Mouse (Mus musculus): ENCODE data around the gene Rhof. TPM values are rescaled to one million over a fixed set of nuclear protein-coding genes. Genes with fewer than 3 reads are reported as not detected.

The Rhof gene
- polyA plus RNA-seq, 1 experiment from 2014 or later: 2.5 TPM

DNA sequence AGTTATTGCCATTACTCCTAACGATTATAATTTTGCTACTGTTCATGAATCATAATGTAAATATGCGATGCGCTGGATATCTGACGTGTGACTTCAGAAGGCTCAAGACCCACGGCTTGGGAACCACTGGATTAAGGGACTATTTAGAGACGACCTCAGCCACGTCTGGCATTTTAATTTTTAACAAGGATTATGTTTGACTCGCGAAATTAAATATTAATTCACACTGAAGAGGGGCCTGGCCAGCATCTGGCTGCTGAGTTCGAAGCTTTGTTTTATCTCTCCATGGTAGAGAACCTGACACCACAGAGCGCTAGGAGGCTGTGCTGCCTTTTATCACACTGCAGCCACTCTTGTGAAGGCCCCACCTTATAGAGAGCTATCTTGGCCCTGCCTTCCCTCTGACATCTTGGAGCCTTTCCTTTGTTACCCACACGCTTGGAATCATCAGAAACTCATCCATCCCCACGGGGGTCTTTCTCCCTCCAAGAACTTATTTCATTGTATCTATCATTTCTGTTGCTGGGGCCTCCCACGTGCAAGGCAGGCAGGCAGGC, 39.3 kb downstream of the Rhof start:
- Histone ChIP-seq H3K27me3 (ENCODE audit: insufficient read depth, low read length) (no peaks in the 10 kb centered on the region), H3K4me2 (no peak overlapping the region; the same call in 1 of the 2 replicates), H3K27ac (ENCODE audit: low read depth) (peak overlapping the region; percentile 9; the same call in 1 of the 2 replicates), H3K36me3 (ENCODE audit: insufficient read depth) (no peaks in the 10 kb centered on the region), H3K4me3 (ENCODE audit: low read depth, low read length) (no peak overlapping the region), H3K9me3 (ENCODE audit: low read depth, low read length) (no peaks in the 10 kb centered on the region), H3K4me1 (ENCODE audit: insufficient read depth) (no peaks in the 10 kb centered on the region; the same call in 1 of the 2 replicates), H3K9ac (no peak overlapping the region)
- TF ChIP-seq CTCF (IDR thresholded peaks at IDR 0.05; ENCODE audit: low read depth): no peak
- DNase-seq (no peak), ATAC-seq (ENCODE audit: insufficient read depth) (no peak)
- 67% methylated on average over 14 of the region's 14 CpGs for WGBS

GRCm38 (mm10) chr5:123090560-123091306, 41.8 kb downstream of the Rhof start:
- Histone ChIP-seq H3K9me3 (ENCODE audit: low read depth, low read length) (no peaks in the 10 kb centered on the region), H3K36me3 (ENCODE audit: insufficient read depth) (no peaks in the 10 kb centered on the region), H3K4me1 (ENCODE audit: insufficient read depth) (no peaks in the 10 kb centered on the region; the same call in 1 of the 2 replicates), H3K27ac (ENCODE audit: low read depth) (no peak overlapping the region), H3K4me3 (ENCODE audit: low read depth, low read length) (no peak overlapping the region), H3K27me3 (ENCODE audit: insufficient read depth, low read length) (no peaks in the 10 kb centered on the region), H3K4me2 (no peak overlapping the region), H3K9ac (no peak overlapping the region)
- TF ChIP-seq CTCF (IDR thresholded peaks at IDR 0.05; ENCODE audit: low read depth): no peak
- DNase-seq (no peak), ATAC-seq (ENCODE audit: insufficient read depth) (no peak)
- WGBS: 82% methylated on average over 10 of the region's 10 CpGs

GRCm38 (mm10) chr5:123088784-123089183, 43.7 kb downstream of the Rhof start:
- no peak for TF ChIP-seq CTCF (IDR thresholded peaks at IDR 0.05; ENCODE audit: low read depth)
- H3K4me2 ChIP-seq: no peak overlapping the region
- ATAC-seq (ENCODE audit: insufficient read depth) (no peak), DNase-seq (no peak)
- no peaks in the 10 kb centered on the region for H3K27me3 ChIP-seq (ENCODE audit: insufficient read depth, low read length)
- WGBS: 94% methylated on average over 4 of the region's 4 CpGs
- H3K9me3 ChIP-seq (ENCODE audit: low read depth, low read length): no peaks in the 10 kb centered on the region
- H3K27ac ChIP-seq (ENCODE audit: low read depth): no peak overlapping the region
- no peak overlapping the region for H3K4me3 ChIP-seq (ENCODE audit: low read depth, low read length)
- H3K4me1 ChIP-seq (ENCODE audit: insufficient read depth): no peaks in the 10 kb centered on the region
- no peaks in the 10 kb centered on the region for H3K36me3 ChIP-seq (ENCODE audit: insufficient read depth)
- no peak overlapping the region for H3K9ac ChIP-seq

- Histone ChIP-seq H3K9ac (no peak overlapping the region), H3K9me3 (ENCODE audit: low read depth, low read length) (no peaks in the 10 kb centered on the region), H3K4me2 (no peak overlapping the region), H3K27me3 (ENCODE audit: insufficient read depth, low read length) (no peaks in the 10 kb centered on the region), H3K4me1 (ENCODE audit: insufficient read depth) (no peaks in the 10 kb centered on the region), H3K27ac (ENCODE audit: low read depth) (no peak overlapping the region), H3K4me3 (ENCODE audit: low read depth, low read length) (no peak overlapping the region), H3K36me3 (ENCODE audit: insufficient read depth) (no peaks in the 10 kb centered on the region)
- TF ChIP-seq CTCF (IDR thresholded peaks at IDR 0.05; ENCODE audit: low read depth): no peak
- ATAC-seq (ENCODE audit: insufficient read depth) (no peak), DNase-seq (no peak)
- 82% methylated on average over 2 of the region's 2 CpGs for WGBS
These were observed 46.0 kb downstream of the Rhof start for GRCm38 (mm10) chr5:123086501-123086900.

GRCm38 (mm10) chr5:123083340-123084050, 49.0 kb downstream of the Rhof start:
- DNase-seq: no peak
- Histone ChIP-seq H3K9me3 (ENCODE audit: low read depth, low read length) (no peaks in the 10 kb centered on the region), H3K4me3 (ENCODE audit: low read depth, low read length) (no peak overlapping the region), H3K4me1 (ENCODE audit: insufficient read depth) (no peaks in the 10 kb centered on the region), H3K9ac (no peak overlapping the region), H3K4me2 (no peak overlapping the region), H3K27ac (ENCODE audit: low read depth) (no peak overlapping the region), H3K36me3 (ENCODE audit: insufficient read depth) (no peaks in the 10 kb centered on the region), H3K27me3 (ENCODE audit: insufficient read depth, low read length) (no peaks in the 10 kb centered on the region)
- TF ChIP-seq CTCF (IDR thresholded peaks at IDR 0.05; ENCODE audit: low read depth): no peak
- no peak for ATAC-seq (ENCODE audit: insufficient read depth)
- WGBS: 56% methylated on average over 13 of the region's 13 CpGs

DNA sequence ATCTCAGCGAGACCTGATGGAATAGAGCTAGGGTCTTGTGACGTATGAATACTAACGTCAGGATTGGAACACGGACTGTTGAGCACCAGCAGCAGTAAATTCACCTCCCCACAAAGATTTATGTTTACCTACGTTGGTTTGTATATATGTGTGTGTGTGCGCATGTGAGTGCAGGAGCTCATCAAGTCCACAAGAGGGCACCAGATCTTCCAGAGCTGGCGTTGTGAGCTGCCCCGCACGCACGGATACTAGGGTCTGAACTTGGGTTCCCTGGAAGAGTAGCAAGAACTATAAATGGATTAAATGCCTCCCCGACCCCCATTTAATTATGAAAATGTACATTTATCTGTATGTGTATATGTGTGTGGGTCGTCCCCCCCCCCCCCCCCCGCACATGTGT, 52.0 kb downstream of the Rhof start:
- Histone ChIP-seq H3K4me3 (ENCODE audit: low read depth, low read length) (no peak overlapping the region), H3K9ac (no peak overlapping the region), H3K9me3 (ENCODE audit: low read depth, low read length) (no peaks in the 10 kb centered on the region), H3K4me2 (no peak overlapping the region), H3K4me1 (ENCODE audit: insufficient read depth) (0 out of 2 replicates have a peak, but pooled peaks cover 6% of the 10 kb centered on the region), H3K27me3 (ENCODE audit: insufficient read depth, low read length) (no peaks in the 10 kb centered on the region), H3K27ac (ENCODE audit: low read depth) (no peak overlapping the region), H3K36me3 (ENCODE audit: insufficient read depth) (no peaks in the 10 kb centered on the region)
- TF ChIP-seq CTCF (IDR thresholded peaks at IDR 0.05; ENCODE audit: low read depth): peak; percentile 24; the same call in 1 of the 2 replicates
- ATAC-seq (ENCODE audit: insufficient read depth) (no peak), DNase-seq (no peak)
- WGBS: 94% methylated on average over 12 of the region's 13 CpGs

GRCm38 (mm10) chr5:123080041-123080440, 52.5 kb downstream of the Rhof start:
- Histone ChIP-seq H3K27me3 (ENCODE audit: insufficient read depth, low read length) (no peaks in the 10 kb centered on the region), H3K27ac (ENCODE audit: low read depth) (peak overlapping the region; percentile 25; the same call in 1 of the 2 replicates), H3K36me3 (ENCODE audit: insufficient read depth) (no peaks in the 10 kb centered on the region), H3K4me1 (ENCODE audit: insufficient read depth) (0 out of 2 replicates have a peak, but pooled peaks cover 8% of the 10 kb centered on the region), H3K9me3 (ENCODE audit: low read depth, low read length) (no peaks in the 10 kb centered on the region), H3K9ac (no peak overlapping the region), H3K4me2 (peak overlapping the region; percentile 7; the same call in 1 of the 2 replicates), H3K4me3 (ENCODE audit: low read depth, low read length) (no peak overlapping the region)
- no peak for TF ChIP-seq CTCF (IDR thresholded peaks at IDR 0.05; ENCODE audit: low read depth)
- no peak for ATAC-seq (ENCODE audit: insufficient read depth)
- DNase-seq: peak; percentile 36
- 49% methylated on average over 8 of the region's 8 CpGs for WGBS
